Mouse (Mus musculus) forebrain, embryonic 11.5 days (tissue): ENCODE data around the gene Znrd1. TPM values are rescaled to one million over a fixed set of nuclear protein-coding genes. Genes with fewer than 3 reads are reported as not detected.

Experiments used
- ATAC-seq: fragments of 200-750 bp; cut with Nextera tagmentation; replicated peaks from 2 replicates; pipeline ENCODE4 v1.8.0; 2017; ENCODE audit warnings: moderate TSS enrichment; ENCODE audit not compliant: low FRiP score
- DNase-seq: peaks from one replicate; pipeline ENCODE4 v3.0.0-alpha.2; 2017; ENCODE audit warnings: low spot score
- H3K27ac ChIP-seq: fragments of 300-500 bp; sonication (generic); 2 replicates; pipeline ENCODE4 v1.5.1; 2014; ENCODE audit warnings: low read depth, low read length
- H3K27me3 ChIP-seq: fragments of 300-500 bp; sonication (generic); 2 replicates; pipeline ENCODE4 v1.6.1; 2014; ENCODE audit warnings: mild to moderate bottlenecking, low read length, mixed read lengths; ENCODE audit not compliant: control insufficient read depth, insufficient read depth
- H3K36me3 ChIP-seq: fragments of 300-500 bp; sonication (generic); 2 replicates; pipeline ENCODE4 v1.6.1; 2014; ENCODE audit warnings: mild to moderate bottlenecking, low read length, moderate library complexity, mixed read lengths; ENCODE audit not compliant: control insufficient read depth, insufficient read depth
- H3K4me1 ChIP-seq: fragments of 300-500 bp; sonication (generic); replicated peaks from 2 replicates; pipeline ENCODE4 v1.6.1; 2014; ENCODE audit warnings: low read length, mixed read lengths; ENCODE audit not compliant: control insufficient read depth, insufficient read depth
- H3K4me2 ChIP-seq: fragments of 300-500 bp; sonication (generic); 2 replicates; pipeline ENCODE4 v1.6.1; 2014; ENCODE audit warnings: low read depth, mild to moderate bottlenecking, low read length, moderate library complexity, mixed read lengths; ENCODE audit not compliant: severe bottlenecking
- H3K4me3 ChIP-seq: fragments of 300-500 bp; sonication (generic); 2 replicates; pipeline ENCODE4 v1.5.1; 2014; ENCODE audit warnings: low read depth, low read length
- H3K9ac ChIP-seq: fragments of 300-500 bp; sonication (generic); 2 replicates; pipeline ENCODE4 v1.6.1; 2014; ENCODE audit warnings: low read length
- H3K9me3 ChIP-seq: fragments of 300-500 bp; sonication (generic); 2 replicates; pipeline ENCODE4 v1.6.1; 2016; ENCODE audit warnings: low read length, mixed read lengths; ENCODE audit not compliant: control insufficient read depth
- WGBS: fragments of 180-500 bp; shearing (Covaris S2); extraction: QIAGEN DNeasy Blood & Tissue Kit; methylation state at CpG from one replicate; pipeline ENCODE4 v1.1.7; 2014; 5-methylcytosine and 5-hydroxymethylcytosine counted together
- polyA plus RNA-seq: library from polyadenylated mRNA; unstranded; fragments of >200 nt; fragmentation: Nextera tagmentation; extraction: Ambion mirVana; gene quantifications from 2 replicates; pipeline ENCODE4 v1.2.1, GENCODE M21; 2014

Znrd1 gene
- polyA plus RNA-seq = 83.2 and 86.6 TPM in 2 replicates

- no peaks in the 10 kb centered on the region for H3K9me3 ChIP-seq
- no peaks in the 10 kb centered on the region for H3K27me3 ChIP-seq
- H3K9ac ChIP-seq = peak within 1 kb of the TSS; percentile 81
- WGBS = under 1% methylated on average over 46 of the region's 46 CpGs
- H3K4me1 ChIP-seq = peaks cover 3% of the 10 kb centered on the region; the same call in 1 of the 2 replicates
- H3K36me3 ChIP-seq = no peaks in the 10 kb centered on the region
- 0 out of 2 replicates have a peak within 1 kb of the TSS, but pooled peaks have one; percentile 14 for H3K27ac ChIP-seq
- ATAC-seq (peak; percentile 97), DNase-seq (peak; percentile 96)
- peak within 1 kb of the TSS; percentile 73 for H3K4me3 ChIP-seq
- peak within 1 kb of the TSS; percentile 66 for H3K4me2 ChIP-seq
These were observed at the start of gene Znrd1, which contains the start of gene Znrd1as for GRCm38 (mm10) chr17:36957999-36958743. Gene Znrd1 (minus strand): TSS chr17:36958559. Gene Znrd1as (plus strand): TSS chr17:36958592.

- Histone ChIP-seq H3K9me3 (no peaks in the 10 kb centered on the region), H3K27me3 (no peaks in the 10 kb centered on the region), H3K9ac (peak overlapping the region; percentile 90), H3K4me1 (peaks cover 2% of the 10 kb centered on the region; the same call in 1 of the 2 replicates), H3K36me3 (no peaks in the 10 kb centered on the region), H3K4me3 (peak overlapping the region; percentile 59), H3K27ac (no peak overlapping the region), H3K4me2 (peak overlapping the region; percentile 65)
- peak; percentile 6; the same call in 1 of the 2 replicates for ATAC-seq
- no peak for DNase-seq
- 51% methylated on average over 4 of the region's 4 CpGs for WGBS
These were observed 45.0 kb upstream of the Znrd1 start for GRCm38 (mm10) chr17:37003366-37003765.

- under 1% methylated on average over 49 of the region's 49 CpGs for WGBS
- peak; percentile 86 for ATAC-seq
These were observed 44.3 kb upstream of the Znrd1 start for GRCm38 (mm10) chr17:37002364-37003330.

GRCm38 (mm10) chr17:37000863-37001262, 42.5 kb upstream of the Znrd1 start, which contains the start of gene Zfp57:
Gene Zfp57 (plus strand): TSS chr17:37001163.
- WGBS = 96% methylated on average over 7 of the region's 7 CpGs
- H3K27ac ChIP-seq = no peak within 1 kb of the TSS

More at GRCm38 (mm10) chr17:37002364-37003330, 44.3 kb upstream of the Znrd1 start:
- Histone ChIP-seq H3K27me3 (no peaks in the 10 kb centered on the region), H3K36me3 (no peaks in the 10 kb centered on the region), H3K9ac (peak overlapping the region; percentile 90), H3K27ac (peak overlapping the region; percentile 78), H3K4me2 (peak overlapping the region; percentile 65), H3K4me1 (peaks cover 2% of the 10 kb centered on the region; the same call in 1 of the 2 replicates), H3K9me3 (no peaks in the 10 kb centered on the region), H3K4me3 (peak overlapping the region; percentile 59)
- peak; percentile 82 for DNase-seq

GRCm38 (mm10) chr17:36998477-36998876, 40.1 kb upstream of the Znrd1 start:
- Histone ChIP-seq H3K27me3 (no peaks in the 10 kb centered on the region), H3K9me3 (no peaks in the 10 kb centered on the region), H3K27ac (no peak overlapping the region), H3K9ac (no peak overlapping the region), H3K4me3 (no peak overlapping the region), H3K4me2 (no peak overlapping the region), H3K36me3 (no peaks in the 10 kb centered on the region), H3K4me1 (peaks cover 2% of the 10 kb centered on the region; the same call in 1 of the 2 replicates)
- ATAC-seq = no peak
- WGBS = 84% methylated on average over 2 of the region's 2 CpGs
- no peak for DNase-seq

More at GRCm38 (mm10) chr17:37000863-37001262, 42.5 kb upstream of the Znrd1 start, which contains the start of gene Zfp57:
- DNase-seq = no peak
- H3K27me3 ChIP-seq = no peaks in the 10 kb centered on the region
- H3K9ac ChIP-seq = peak within 1 kb of the TSS; percentile 6; the same call in 1 of the 2 replicates
- H3K36me3 ChIP-seq = no peaks in the 10 kb centered on the region
- peak within 1 kb of the TSS; percentile 65; the same call in 1 of the 2 replicates for H3K4me2 ChIP-seq
- peaks cover 2% of the 10 kb centered on the region; the same call in 1 of the 2 replicates for H3K4me1 ChIP-seq
- ATAC-seq = no peak
- peak within 1 kb of the TSS; percentile 59; the same call in 1 of the 2 replicates for H3K4me3 ChIP-seq
- no peaks in the 10 kb centered on the region for H3K9me3 ChIP-seq

GRCm38 (mm10) chr17:36997033-36997735, 38.8 kb upstream of the Znrd1 start:
- DNase-seq (peak; percentile 89), ATAC-seq (0 out of 2 replicates have a peak, but pooled peaks have one; percentile 44)
- no peaks in the 10 kb centered on the region for H3K4me1 ChIP-seq
- WGBS = 28% methylated on average over 7 of the region's 7 CpGs
- no peaks in the 10 kb centered on the region for H3K9me3 ChIP-seq
- H3K36me3 ChIP-seq = no peaks in the 10 kb centered on the region
- no peak overlapping the region for H3K4me2 ChIP-seq
- no peak overlapping the region for H3K4me3 ChIP-seq
- H3K27me3 ChIP-seq = no peaks in the 10 kb centered on the region
- H3K9ac ChIP-seq = no peak overlapping the region
- H3K27ac ChIP-seq = no peak overlapping the region

- Histone ChIP-seq H3K4me1 (no peaks in the 10 kb centered on the region), H3K36me3 (no peaks in the 10 kb centered on the region), H3K27ac (no peak overlapping the region), H3K27me3 (no peaks in the 10 kb centered on the region), H3K4me3 (no peak overlapping the region), H3K9ac (no peak overlapping the region), H3K4me2 (no peak overlapping the region), H3K9me3 (no peaks in the 10 kb centered on the region)
- WGBS = 44% methylated on average over 3 of the region's 3 CpGs
- DNase-seq = no peak
- ATAC-seq = no peak
These were observed 37.1 kb upstream of the Znrd1 start for GRCm38 (mm10) chr17:36995448-36995847.
